Mouse (Mus musculus): ENCODE data around the gene Ctcf. TPM values are rescaled to one million over a fixed set of nuclear protein-coding genes. Genes with fewer than 3 reads are reported as not detected.
A peak's percentile ranks its signal among the peaks of the same experiment; 100 is the strongest.

The Ctcf gene
- polyA plus RNA-seq, 1 experiment from 2014 or later = 81.3 TPM

- no peak overlapping the region for H3K9ac ChIP-seq (replicated peaks; ENCODE audit: low read depth, low read length)
- no peak overlapping the region for H3K4me3 ChIP-seq (ENCODE audit: low read depth, low read length)
- ATAC-seq (ENCODE audit: low read depth) = no peak
- H3K27me3 ChIP-seq (ENCODE audit: control insufficient read depth, insufficient read depth, low read length) = no peaks in the 10 kb centered on the region
- 85% methylated on average over 3 of the region's 3 CpGs for WGBS
- peaks cover 21% of the 10 kb centered on the region for H3K36me3 ChIP-seq (ENCODE audit: control insufficient read depth, insufficient read depth, low read length)
- no peaks in the 10 kb centered on the region for H3K9me3 ChIP-seq (ENCODE audit: control insufficient read depth, low read length)
- H3K27ac ChIP-seq (ENCODE audit: low read depth, low read length) = no peak overlapping the region
- H3K4me2 ChIP-seq (ENCODE audit: low read depth, low read length) = no peak overlapping the region
- H3K4me1 ChIP-seq (ENCODE audit: control insufficient read depth, insufficient read depth, low read length) = no peaks in the 10 kb centered on the region
These were observed 24.8 kb downstream of the Ctcf start for GRCm38 (mm10) chr8:105661167-105661566.

GRCm38 (mm10) chr8:105677891-105678290, 41.5 kb downstream of the Ctcf start:
- Histone ChIP-seq H3K4me1 (ENCODE audit: control insufficient read depth, insufficient read depth, low read length) (no peaks in the 10 kb centered on the region), H3K9ac (replicated peaks; ENCODE audit: low read depth, low read length) (no peak overlapping the region), H3K27ac (ENCODE audit: low read depth, low read length) (no peak overlapping the region), H3K36me3 (ENCODE audit: control insufficient read depth, insufficient read depth, low read length) (peaks cover 64% of the 10 kb centered on the region), H3K4me3 (ENCODE audit: low read depth, low read length) (no peak overlapping the region), H3K4me2 (ENCODE audit: low read depth, low read length) (no peak overlapping the region), H3K9me3 (ENCODE audit: control insufficient read depth, low read length) (no peaks in the 10 kb centered on the region), H3K27me3 (ENCODE audit: control insufficient read depth, insufficient read depth, low read length) (no peaks in the 10 kb centered on the region)
- WGBS = 95% methylated on average over 1 of the region's 1 CpGs
- ATAC-seq (ENCODE audit: low read depth) = no peak

GRCm38 (mm10) chr8:105685325-105685724, 49.0 kb downstream of the Ctcf start:
- H3K9ac ChIP-seq (replicated peaks; ENCODE audit: low read depth, low read length) = no peak overlapping the region
- H3K4me1 ChIP-seq (ENCODE audit: control insufficient read depth, insufficient read depth, low read length) = no peaks in the 10 kb centered on the region
- no peak overlapping the region for H3K4me3 ChIP-seq (ENCODE audit: low read depth, low read length)
- 79% methylated on average over 7 of the region's 7 CpGs for WGBS
- no peak for ATAC-seq (ENCODE audit: low read depth)
- peaks cover 26% of the 10 kb centered on the region for H3K36me3 ChIP-seq (ENCODE audit: control insufficient read depth, insufficient read depth, low read length)
- H3K27ac ChIP-seq (ENCODE audit: low read depth, low read length) = no peak overlapping the region
- H3K27me3 ChIP-seq (ENCODE audit: control insufficient read depth, insufficient read depth, low read length) = no peaks in the 10 kb centered on the region
- H3K4me2 ChIP-seq (ENCODE audit: low read depth, low read length) = no peak overlapping the region
- H3K9me3 ChIP-seq (ENCODE audit: control insufficient read depth, low read length) = no peaks in the 10 kb centered on the region

- H3K27me3 ChIP-seq (ENCODE audit: control insufficient read depth, insufficient read depth, low read length) = no peaks in the 10 kb centered on the region
- H3K4me1 ChIP-seq (ENCODE audit: control insufficient read depth, insufficient read depth, low read length) = no peaks in the 10 kb centered on the region
- peaks cover 20% of the 10 kb centered on the region for H3K36me3 ChIP-seq (ENCODE audit: control insufficient read depth, insufficient read depth, low read length)
- no peak within 1 kb of the TSS for H3K4me2 ChIP-seq (ENCODE audit: low read depth, low read length)
- H3K4me3 ChIP-seq (ENCODE audit: low read depth, low read length) = no peak within 1 kb of the TSS
- no peak within 1 kb of the TSS for H3K27ac ChIP-seq (ENCODE audit: low read depth, low read length)
- H3K9ac ChIP-seq (replicated peaks; ENCODE audit: low read depth, low read length) = no peak within 1 kb of the TSS
- ATAC-seq (ENCODE audit: low read depth) = peak; percentile 45; the same call in 1 of the 2 replicates
- no peaks in the 10 kb centered on the region for H3K9me3 ChIP-seq (ENCODE audit: control insufficient read depth, low read length)
- 11% methylated on average over 26 of the region's 26 CpGs for WGBS
These were observed 49.5 kb downstream of the Ctcf start, which contains the start of gene Carmil2 for GRCm38 (mm10) chr8:105685796-105686308. Carmil2 (plus strand) TSS chr8:105686274.

DNA sequence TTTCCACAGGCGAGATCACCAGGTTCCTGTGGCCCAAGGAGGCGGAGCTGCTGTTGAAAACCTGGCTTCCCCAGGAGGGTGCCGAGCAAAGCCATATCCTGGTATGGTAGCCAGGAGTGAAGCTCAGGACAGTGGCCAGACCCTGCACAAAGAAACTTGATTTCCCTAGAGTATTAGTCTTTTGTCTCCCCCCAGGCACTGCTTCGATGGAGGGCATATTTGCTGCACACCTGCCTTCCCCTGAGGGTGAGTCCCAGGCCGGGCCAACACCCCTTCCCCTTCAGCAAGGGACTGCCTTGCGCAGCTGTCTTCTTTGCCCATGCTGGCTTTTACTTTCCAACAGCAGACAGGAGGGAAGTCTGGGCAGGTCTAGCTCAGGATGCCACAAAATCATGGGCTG, 50.2 kb downstream of the Ctcf start:
- 64% methylated on average over 6 of the region's 6 CpGs for WGBS
- no peak overlapping the region for H3K4me3 ChIP-seq (ENCODE audit: low read depth, low read length)
- H3K4me2 ChIP-seq (ENCODE audit: low read depth, low read length) = no peak overlapping the region
- no peaks in the 10 kb centered on the region for H3K4me1 ChIP-seq (ENCODE audit: control insufficient read depth, insufficient read depth, low read length)
- no peaks in the 10 kb centered on the region for H3K27me3 ChIP-seq (ENCODE audit: control insufficient read depth, insufficient read depth, low read length)
- no peak overlapping the region for H3K27ac ChIP-seq (ENCODE audit: low read depth, low read length)
- H3K36me3 ChIP-seq (ENCODE audit: control insufficient read depth, insufficient read depth, low read length) = peaks cover 13% of the 10 kb centered on the region
- no peak for ATAC-seq (ENCODE audit: low read depth)
- H3K9ac ChIP-seq (replicated peaks; ENCODE audit: low read depth, low read length) = no peak overlapping the region
- no peaks in the 10 kb centered on the region for H3K9me3 ChIP-seq (ENCODE audit: control insufficient read depth, low read length)

- Histone ChIP-seq H3K9me3 (ENCODE audit: control insufficient read depth, low read length) (no peaks in the 10 kb centered on the region), H3K4me3 (ENCODE audit: low read depth, low read length) (no peak overlapping the region), H3K4me1 (ENCODE audit: control insufficient read depth, insufficient read depth, low read length) (no peaks in the 10 kb centered on the region), H3K27ac (ENCODE audit: low read depth, low read length) (no peak overlapping the region), H3K9ac (replicated peaks; ENCODE audit: low read depth, low read length) (no peak overlapping the region), H3K36me3 (ENCODE audit: control insufficient read depth, insufficient read depth, low read length) (peaks cover 7% of the 10 kb centered on the region; the same call in 1 of the 2 replicates), H3K27me3 (ENCODE audit: control insufficient read depth, insufficient read depth, low read length) (no peaks in the 10 kb centered on the region), H3K4me2 (ENCODE audit: low read depth, low read length) (no peak overlapping the region)
- no peak for ATAC-seq (ENCODE audit: low read depth)
- WGBS = 73% methylated on average over 8 of the region's 8 CpGs
These were observed 51.1 kb downstream of the Ctcf start for GRCm38 (mm10) chr8:105687512-105687911.

- Histone ChIP-seq H3K4me1 (ENCODE audit: control insufficient read depth, insufficient read depth, low read length) (no peaks in the 10 kb centered on the region), H3K9me3 (ENCODE audit: control insufficient read depth, low read length) (no peaks in the 10 kb centered on the region), H3K4me3 (ENCODE audit: low read depth, low read length) (no peak overlapping the region), H3K27ac (ENCODE audit: low read depth, low read length) (no peak overlapping the region), H3K36me3 (ENCODE audit: control insufficient read depth, insufficient read depth, low read length) (no peaks in the 10 kb centered on the region), H3K4me2 (ENCODE audit: low read depth, low read length) (no peak overlapping the region), H3K9ac (replicated peaks; ENCODE audit: low read depth, low read length) (no peak overlapping the region), H3K27me3 (ENCODE audit: control insufficient read depth, insufficient read depth, low read length) (no peaks in the 10 kb centered on the region)
- WGBS = 80% methylated on average over 14 of the region's 14 CpGs
- no peak for ATAC-seq (ENCODE audit: low read depth)
These were observed 51.9 kb downstream of the Ctcf start for GRCm38 (mm10) chr8:105688242-105688752.

DNA sequence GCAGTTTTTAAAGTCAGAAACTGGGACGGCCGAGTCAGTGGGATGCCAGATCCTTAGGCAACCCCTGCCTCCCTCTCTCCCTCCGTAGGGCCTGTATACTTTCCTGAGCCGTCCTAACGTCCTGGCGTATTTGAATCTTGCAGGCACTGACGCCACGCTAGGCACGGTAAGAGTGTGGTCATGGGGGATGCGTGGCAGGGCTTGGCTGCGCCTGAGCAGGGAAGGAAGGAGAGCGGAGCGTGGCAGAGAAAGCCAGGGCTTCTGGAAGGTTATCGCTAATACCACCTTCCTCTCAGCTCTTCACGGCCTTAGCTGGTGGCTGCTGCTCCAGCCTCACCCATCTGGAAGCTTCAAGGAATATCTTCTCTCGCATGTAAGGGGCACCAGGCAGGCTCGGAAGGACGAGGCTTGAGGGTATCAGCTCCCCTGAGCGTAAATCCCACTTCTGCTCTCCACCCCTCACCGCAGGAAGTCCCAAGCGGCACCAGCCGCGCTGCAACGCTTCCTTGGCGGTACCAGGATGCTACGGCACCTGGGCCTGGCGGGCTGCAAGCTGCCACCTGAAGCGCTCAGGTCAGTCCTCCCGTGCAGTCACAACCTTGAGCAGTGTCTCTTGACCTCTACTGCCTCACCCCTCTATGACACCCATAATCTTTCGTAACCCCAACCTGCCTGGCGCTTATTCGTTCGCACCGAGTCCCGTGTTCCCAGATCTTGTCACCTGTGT, 53.1 kb downstream of the Ctcf start:
- ATAC-seq (ENCODE audit: low read depth) = no peak
- H3K36me3 ChIP-seq (ENCODE audit: control insufficient read depth, insufficient read depth, low read length) = no peaks in the 10 kb centered on the region
- no peak overlapping the region for H3K4me2 ChIP-seq (ENCODE audit: low read depth, low read length)
- H3K4me1 ChIP-seq (ENCODE audit: control insufficient read depth, insufficient read depth, low read length) = peaks cover 3% of the 10 kb centered on the region; the same call in 1 of the 2 replicates
- H3K27me3 ChIP-seq (ENCODE audit: control insufficient read depth, insufficient read depth, low read length) = no peaks in the 10 kb centered on the region
- no peak overlapping the region for H3K9ac ChIP-seq (replicated peaks; ENCODE audit: low read depth, low read length)
- 66% methylated on average over 35 of the region's 35 CpGs for WGBS
- H3K4me3 ChIP-seq (ENCODE audit: low read depth, low read length) = no peak overlapping the region
- H3K9me3 ChIP-seq (ENCODE audit: control insufficient read depth, low read length) = no peaks in the 10 kb centered on the region
- H3K27ac ChIP-seq (ENCODE audit: low read depth, low read length) = no peak overlapping the region

GRCm38 (mm10) chr8:105689983-105690360, 53.6 kb downstream of the Ctcf start:
- H3K27me3 ChIP-seq (ENCODE audit: control insufficient read depth, insufficient read depth, low read length) = no peaks in the 10 kb centered on the region
- no peaks in the 10 kb centered on the region for H3K9me3 ChIP-seq (ENCODE audit: control insufficient read depth, low read length)
- H3K4me1 ChIP-seq (ENCODE audit: control insufficient read depth, insufficient read depth, low read length) = peaks cover 9% of the 10 kb centered on the region
- no peaks in the 10 kb centered on the region for H3K36me3 ChIP-seq (ENCODE audit: control insufficient read depth, insufficient read depth, low read length)
- no peak overlapping the region for H3K4me3 ChIP-seq (ENCODE audit: low read depth, low read length)
- H3K9ac ChIP-seq (replicated peaks; ENCODE audit: low read depth, low read length) = no peak overlapping the region
- no peak overlapping the region for H3K4me2 ChIP-seq (ENCODE audit: low read depth, low read length)
- ATAC-seq (ENCODE audit: low read depth) = no peak
- no peak overlapping the region for H3K27ac ChIP-seq (ENCODE audit: low read depth, low read length)
- 91% methylated on average over 9 of the region's 9 CpGs for WGBS

All from neural tube, embryonic 14.5 days (tissue).